Mouse (Mus musculus): ENCODE results near the gene Slc3a2.

- TF ChIP-seq CTCF (IDR thresholded peaks at IDR 0.05; ENCODE audit: insufficient read depth, low read length) (no peak), POLR2A (IDR thresholded peaks at IDR 0.05; ENCODE audit: borderline replicate concordance, extremely low read depth, low read depth, low read length) (peak; percentile 88; the same call in 1 of the 2 replicates)
Measured at GRCm38 (mm10) chr19:8722907-8723573, at the start of gene Slc3a2.
